Mouse (Mus musculus): ENCODE measurements at regions not wholly inside any gene's neighbourhood (a gene's known extent, or its start where the extent isn't known, plus 50 kb on each side); places are given as distances from the start of the nearest gene placed in this dataset.

DNA sequence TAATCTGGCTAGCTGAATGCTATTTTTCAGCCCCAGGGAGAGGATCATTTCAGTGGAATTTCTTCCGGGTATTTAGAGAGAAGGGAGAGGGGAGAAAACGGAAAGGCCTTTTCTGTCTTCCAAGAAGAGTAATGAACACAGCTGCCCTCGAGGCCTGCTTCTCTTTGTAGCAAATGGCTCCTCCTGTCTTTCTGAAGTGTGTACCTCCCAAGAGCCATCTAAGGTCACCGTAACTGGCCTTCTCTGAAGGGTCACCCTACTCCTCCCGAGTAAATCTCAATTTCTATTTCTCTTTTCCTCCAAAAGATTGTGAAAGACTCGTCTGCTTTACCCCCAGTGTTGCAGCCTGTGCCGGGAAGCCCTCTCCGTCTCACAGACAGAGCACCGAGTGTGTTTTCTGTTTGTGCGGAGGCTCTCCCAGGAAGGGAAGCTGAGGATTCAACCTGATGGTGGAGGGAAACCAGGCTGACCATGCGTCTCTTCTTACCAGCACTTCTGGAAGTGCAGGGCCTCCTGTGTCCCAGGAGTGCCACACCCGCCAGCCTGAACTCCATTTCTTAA, 80.6 kb downstream of the Tmx1 start:
- no peak for TF ChIP-seq POLR2A (IDR thresholded peaks at IDR 0.05; ENCODE audit: insufficient read depth, low read depth, low read length)
- TF ChIP-seq CTCF (IDR thresholded peaks at IDR 0.05), result no peak
- no peak for TF ChIP-seq EP300 (IDR thresholded peaks at IDR 0.05; ENCODE audit: insufficient read depth, low read depth, low read length)

Measured in heart, adult 2 months (tissue).